In genomic region chr9:98244223-98244622, GRCm38 (mm10) we compare ENCODE assay signal across 10 mouse cellular contexts. TPM values are rescaled to one million over a fixed set of nuclear protein-coding genes. Genes with fewer than 3 reads are reported as not detected.
DNase-seq lines count a peak whose midpoint lies in the region; ATAC-seq and TF ChIP-seq lines count a peak whose summit lies in the region.
"Had no signal": no experiment of that assay in that cellular context is flagged by ENCODE, and none has a peak within 500 bp of the region (broad histone marks: within the 10 kb centered on the region; RNA-seq: fewer than 3 reads in every experiment).

No protein-coding gene starts in this region.

- H3K27ac ChIP-seq in heart, postnatal 0 days (ENCODE audit: low read depth), result no peak overlapping the region
- no peak overlapping the region for H3K27ac ChIP-seq in heart, embryonic 10.5 days
- H3K27ac ChIP-seq in midbrain, embryonic 10.5 days (replicated peaks), result no peak overlapping the region
- H3K27ac ChIP-seq in stomach, postnatal 0 days (replicated peaks), result no peak overlapping the region
- H3K27ac ChIP-seq: macrophage had no signal

- no peak overlapping the region for H3K4me3 ChIP-seq in heart, postnatal 0 days (ENCODE audit: low read depth, low read length)
- H3K4me3 ChIP-seq in heart, embryonic 10.5 days, result no peak overlapping the region
- H3K4me3 ChIP-seq in midbrain, embryonic 10.5 days, result no peak overlapping the region
- H3K4me3 ChIP-seq in stomach, postnatal 0 days (ENCODE audit: low read depth, low read length), result no peak overlapping the region
- H3K4me3 ChIP-seq: erythroblast, embryonic 14.5 days had no signal

- H3K27me3 ChIP-seq in heart, postnatal 0 days (ENCODE audit: control insufficient read depth, insufficient read depth, low read length), result no peaks in the 10 kb centered on the region
- no peaks in the 10 kb centered on the region for H3K27me3 ChIP-seq in heart, embryonic 10.5 days (ENCODE audit: insufficient read depth, poor library complexity, severe bottlenecking)
- no peaks in the 10 kb centered on the region for H3K27me3 ChIP-seq in midbrain, embryonic 10.5 days (ENCODE audit: low read depth, poor library complexity, severe bottlenecking)
- no peaks in the 10 kb centered on the region for H3K27me3 ChIP-seq in stomach, postnatal 0 days (ENCODE audit: control insufficient read depth, insufficient read depth, low read length)

- H3K9me3 ChIP-seq in heart, postnatal 0 days (replicated peaks; ENCODE audit: control insufficient read depth, low read length), result no peaks in the 10 kb centered on the region
- H3K9me3 ChIP-seq in heart, embryonic 10.5 days, result no peaks in the 10 kb centered on the region
- H3K9me3 ChIP-seq in midbrain, embryonic 10.5 days (replicated peaks), result no peaks in the 10 kb centered on the region
- H3K9me3 ChIP-seq in stomach, postnatal 0 days (ENCODE audit: control insufficient read depth, low read length), result no peaks in the 10 kb centered on the region

- no peak overlapping the region for H3K4me2 ChIP-seq in heart, postnatal 0 days (ENCODE audit: low read depth, low read length)
- no peak overlapping the region for H3K4me2 ChIP-seq in stomach, postnatal 0 days (replicated peaks; ENCODE audit: low read depth)

- ATAC-seq in heart, postnatal 0 days (ENCODE audit: insufficient read depth, low read depth), result no peak
- ATAC-seq in stomach, postnatal 0 days (ENCODE audit: low FRiP score, low TSS enrichment), result no peak

- WGBS in heart, postnatal 0 days, result 29% methylated on average over 2 of the region's 2 CpGs
- WGBS in heart, embryonic 10.5 days, result 46% methylated on average over 2 of the region's 2 CpGs
- 60% methylated on average over 2 of the region's 2 CpGs for WGBS in midbrain, embryonic 10.5 days
- WGBS in stomach, postnatal 0 days, result 30% methylated on average over 2 of the region's 2 CpGs

- no peak for TF ChIP-seq EP300 in heart, postnatal 0 days (IDR thresholded peaks at IDR 0.05; ENCODE audit: low read depth)
- no peak for TF ChIP-seq EP300 in stomach, postnatal 0 days (optimal IDR thresholded peaks at IDR 0.05)

- DNase-seq in heart, postnatal 0 days (ENCODE audit: low spot score), result no peak
- no peak for DNase-seq in heart, embryonic 10.5 days (ENCODE audit: low spot score)
- DNase-seq in ZHBTc4 (ENCODE audit: low read depth, low spot score), result peak; percentile 26
- DNase-seq in embryo, embryonic 10.5 days (ENCODE audit: low spot score), result peak; percentile 68
- DNase-seq in layer of hippocampus, adult 11-12 months (ENCODE audit: low spot score), result peak; percentile 70
- DNase-seq in midbrain, embryonic 10.5 days (ENCODE audit: low spot score), result peak; percentile 38
- peak; percentile 54 for DNase-seq in stomach, postnatal 0 days (ENCODE audit: low spot score)
- no peak for DNase-seq in c-Kit-positive CD71-positive TER-119-positive erythroid progenitor cells, embryonic 14.5 days (ENCODE audit: low spot score)

- H3K4me1 ChIP-seq in heart, postnatal 0 days (ENCODE audit: control insufficient read depth, insufficient read depth), result no peaks in the 10 kb centered on the region
- H3K4me1 ChIP-seq in heart, embryonic 10.5 days, result no peaks in the 10 kb centered on the region
- no peaks in the 10 kb centered on the region for H3K4me1 ChIP-seq in midbrain, embryonic 10.5 days
- H3K4me1 ChIP-seq in stomach, postnatal 0 days (replicated peaks; ENCODE audit: control insufficient read depth, insufficient read depth), result no peaks in the 10 kb centered on the region

- no peaks in the 10 kb centered on the region for H3K36me3 ChIP-seq in heart, postnatal 0 days (replicated peaks; ENCODE audit: control insufficient read depth, insufficient read depth, low read length)
- H3K36me3 ChIP-seq in heart, embryonic 10.5 days, result no peaks in the 10 kb centered on the region
- no peaks in the 10 kb centered on the region for H3K36me3 ChIP-seq in midbrain, embryonic 10.5 days
- H3K36me3 ChIP-seq in stomach, postnatal 0 days (ENCODE audit: control insufficient read depth, insufficient read depth, low read length), result no peaks in the 10 kb centered on the region

- no peak overlapping the region for H3K9ac ChIP-seq in heart, postnatal 0 days (replicated peaks; ENCODE audit: low read depth, low read length)
- H3K9ac ChIP-seq in stomach, postnatal 0 days (ENCODE audit: low read length), result no peak overlapping the region

- TF ChIP-seq CTCF in heart, postnatal 0 days (IDR thresholded peaks at IDR 0.05; ENCODE audit: low read depth), result peak; percentile 45
- TF ChIP-seq CTCF in stomach, postnatal 0 days (IDR thresholded peaks at IDR 0.05; ENCODE audit: low read depth), result peak; percentile 75

RNA-seq across cellular contexts. Expression of gene Nmnat3, which starts 43.0 kb away (rescaled TPM):
- total RNA-seq in heart, postnatal 0 days (2014; rRNA removed; ENCODE audit: low replicate concordance), result 9.0 and 21.2 TPM in 2 replicates
- polyA plus RNA-seq in heart, postnatal 0 days (2015; fragmentation: Nextera tagmentation; extraction: Ambion mirVana), result 15.1 and 15.4 TPM in 2 replicates
- 8.9 and 10.2 TPM in 2 replicates for polyA plus RNA-seq in heart, embryonic 10.5 days (2016; fragmentation: Nextera tagmentation; extraction: Ambion mirVana)
- polyA plus RNA-seq in midbrain, embryonic 10.5 days (2016; fragmentation: Nextera tagmentation; extraction: Ambion mirVana), result 2.6 and 3.4 TPM in 2 replicates
- polyA plus RNA-seq in stomach, postnatal 0 days (2015; fragmentation: Nextera tagmentation; extraction: Ambion mirVana), result 7.1 and 7.7 TPM in 2 replicates

Comparison
In these comparisons a context has a peak if more than half of its experiments do, and no peak if none do; other contexts are left out.
1. DNase-seq: peak in ZHBTc4 (single experiment), embryo, embryonic 10.5 days (single experiment), layer of hippocampus, adult 11-12 months (single experiment), midbrain, embryonic 10.5 days (single experiment) and stomach, postnatal 0 days (single experiment); none in heart, postnatal 0 days (single experiment), heart, embryonic 10.5 days (single experiment) and c-Kit-positive CD71-positive TER-119-positive erythroid progenitor cells, embryonic 14.5 days (single experiment).